Mouse (Mus musculus) midbrain, postnatal 0 days (tissue): Measurements from ENCODE around the gene Rcan2. TPM values are rescaled to one million over a fixed set of nuclear protein-coding genes. Genes with fewer than 3 reads are reported as not detected.

Experiments used
- ATAC-seq: fragments of 200-750 bp; cut with Nextera tagmentation; 2 replicates; pipeline ENCODE4 v1.8.0; 2017; ENCODE audit warnings: moderate number of reproducible peaks, mild to moderate bottlenecking, moderate TSS enrichment, moderate library complexity; ENCODE audit not compliant: low FRiP score
- DNase-seq: peaks from one replicate; pipeline ENCODE4 v3.0.0-alpha.2; 2015; ENCODE audit warnings: low spot score
- H3K27ac ChIP-seq: fragments of 300-500 bp; sonication (generic); 2 replicates; pipeline ENCODE4 v1.5.1; 2014; ENCODE audit warnings: low read depth, mild to moderate bottlenecking, low read length, mixed read lengths
- H3K27me3 ChIP-seq: fragments of 300-500 bp; sonication (generic); 2 replicates; pipeline ENCODE4 v1.6.1; 2014; ENCODE audit warnings: low read length, control low read depth, mixed read lengths; ENCODE audit not compliant: insufficient read depth
- H3K36me3 ChIP-seq: fragments of 300-500 bp; sonication (generic); 2 replicates; pipeline ENCODE4 v1.6.1; 2014; ENCODE audit warnings: low read length, control low read depth, mixed read lengths; ENCODE audit not compliant: insufficient read depth
- H3K4me1 ChIP-seq: fragments of 300-500 bp; sonication (generic); 2 replicates; pipeline ENCODE4 v1.6.1; 2014; ENCODE audit warnings: mild to moderate bottlenecking, control low read depth, antibody characterized with exemption, low read length, mixed read lengths; ENCODE audit not compliant: insufficient read depth
- H3K4me2 ChIP-seq: fragments of 300-500 bp; sonication (generic); 2 replicates; pipeline ENCODE4 v1.6.1; 2014; ENCODE audit warnings: low read depth, mild to moderate bottlenecking, low read length, mixed read lengths; ENCODE audit not compliant: poor library complexity, severe bottlenecking
- H3K4me3 ChIP-seq: fragments of 300-500 bp; sonication (generic); 2 replicates; pipeline ENCODE4 v1.5.1; 2014; ENCODE audit warnings: low read depth, mild to moderate bottlenecking, low read length, moderate library complexity
- H3K9ac ChIP-seq: fragments of 300-500 bp; sonication (generic); replicated peaks from 2 replicates; pipeline ENCODE4 v1.6.1; 2014; ENCODE audit warnings: mild to moderate bottlenecking, low read length, moderate library complexity, mixed read lengths; ENCODE audit not compliant: poor library complexity, severe bottlenecking
- H3K9me3 ChIP-seq: fragments of 300-500 bp; sonication (generic); 2 replicates; pipeline ENCODE4 v1.6.1; 2016; ENCODE audit warnings: low read length, control low read depth
- CTCF ChIP-seq: IDR thresholded peaks from 2 replicates; pipeline ENCODE4 v1.5.1; 2016; ENCODE audit warnings: antibody characterized with exemption, mild to moderate bottlenecking
- WGBS: fragments of 180-500 bp; shearing (Covaris S2); extraction: QIAGEN DNeasy Blood & Tissue Kit; methylation state at CpG from one replicate; pipeline ENCODE4 v1.1.7; 2014; 5-methylcytosine and 5-hydroxymethylcytosine counted together
- polyA plus RNA-seq: library from polyadenylated mRNA; unstranded; fragments of >200 nt; fragmentation: Nextera tagmentation; extraction: Ambion mirVana; gene quantifications from 2 replicates; pipeline ENCODE4 v1.2.1, GENCODE M21; 2015
- total RNA-seq: library from RNA; depleted of rRNA; stranded (reverse); fragments of >200 nt; gene quantifications from 2 replicates; pipeline ENCODE4 v1.2.3, GENCODE M21; 2014

The Rcan2 gene
- total and polyA plus RNA-seq, 2 experiments from 2014 or later = 96.7 to 136 TPM

GRCm38 (mm10) chr17:43903807-43904771 lies 102.9 kb downstream of the Rcan2 start:
- Histone ChIP-seq H3K9ac (no peak overlapping the region), H3K27ac (no peak overlapping the region), H3K4me3 (no peak overlapping the region), H3K27me3 (no peaks in the 10 kb centered on the region), H3K4me1 (no peaks in the 10 kb centered on the region; the same call in 1 of the 2 replicates), H3K9me3 (no peaks in the 10 kb centered on the region), H3K4me2 (no peak overlapping the region), H3K36me3 (no peaks in the 10 kb centered on the region)
- WGBS = 65% methylated on average over 9 of the region's 9 CpGs
- ATAC-seq (no peak), DNase-seq (peak; percentile 38)
- no peak for TF ChIP-seq CTCF

- ATAC-seq (no peak), DNase-seq (no peak)
- no peak overlapping the region for H3K4me2 ChIP-seq
- no peak overlapping the region for H3K27ac ChIP-seq
- WGBS = 88% methylated on average over 7 of the region's 7 CpGs
- H3K36me3 ChIP-seq = no peaks in the 10 kb centered on the region
- no peaks in the 10 kb centered on the region for H3K27me3 ChIP-seq
- TF ChIP-seq CTCF = no peak
- H3K9me3 ChIP-seq = no peaks in the 10 kb centered on the region
- no peak overlapping the region for H3K4me3 ChIP-seq
- H3K9ac ChIP-seq = no peak overlapping the region
- H3K4me1 ChIP-seq = no peaks in the 10 kb centered on the region; the same call in 1 of the 2 replicates
Observed at GRCm38 (mm10) chr17:43904896-43905295, 103.7 kb downstream of the Rcan2 start.

DNA sequence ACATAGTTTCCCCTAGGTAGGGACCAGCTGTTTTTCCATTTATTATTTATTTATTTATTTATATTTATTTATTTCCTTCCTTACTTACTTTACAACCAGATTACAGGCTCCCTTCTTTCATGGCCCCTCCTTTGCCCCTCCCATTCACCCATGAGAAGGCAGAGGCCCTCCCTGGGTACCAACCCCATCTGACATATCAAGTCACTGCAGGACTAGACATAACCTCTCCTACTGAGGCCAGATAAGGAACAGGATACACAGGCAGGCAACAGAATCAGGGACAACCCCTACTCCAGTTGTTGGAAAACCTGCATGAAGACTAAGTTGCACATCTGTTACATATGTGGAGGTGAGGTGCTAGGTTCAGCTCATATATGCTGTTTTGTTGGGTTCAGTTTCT lies 105.6 kb downstream of the Rcan2 start:
- H3K27me3 ChIP-seq = no peaks in the 10 kb centered on the region
- no peak for TF ChIP-seq CTCF
- H3K4me2 ChIP-seq = no peak overlapping the region
- no peaks in the 10 kb centered on the region; the same call in 1 of the 2 replicates for H3K4me1 ChIP-seq
- no peak overlapping the region for H3K4me3 ChIP-seq
- ATAC-seq (no peak), DNase-seq (no peak)
- no peaks in the 10 kb centered on the region for H3K9me3 ChIP-seq
- no peak overlapping the region for H3K27ac ChIP-seq
- H3K9ac ChIP-seq = no peak overlapping the region
- H3K36me3 ChIP-seq = no peaks in the 10 kb centered on the region

- no peak for ATAC-seq
- no peak for DNase-seq
- Histone ChIP-seq H3K27me3 (no peaks in the 10 kb centered on the region), H3K36me3 (no peaks in the 10 kb centered on the region), H3K4me2 (no peak overlapping the region), H3K9ac (no peak overlapping the region), H3K9me3 (no peaks in the 10 kb centered on the region), H3K27ac (peak overlapping the region; percentile 47), H3K4me1 (0 out of 2 replicates have a peak, but pooled peaks cover 6% of the 10 kb centered on the region), H3K4me3 (no peak overlapping the region)
- TF ChIP-seq CTCF = no peak
- 59% methylated on average over 8 of the region's 8 CpGs for whole genome bisulfite sequencing
Observed at GRCm38 (mm10) chr17:43916128-43916527, 115.0 kb downstream of the Rcan2 start.

DNA sequence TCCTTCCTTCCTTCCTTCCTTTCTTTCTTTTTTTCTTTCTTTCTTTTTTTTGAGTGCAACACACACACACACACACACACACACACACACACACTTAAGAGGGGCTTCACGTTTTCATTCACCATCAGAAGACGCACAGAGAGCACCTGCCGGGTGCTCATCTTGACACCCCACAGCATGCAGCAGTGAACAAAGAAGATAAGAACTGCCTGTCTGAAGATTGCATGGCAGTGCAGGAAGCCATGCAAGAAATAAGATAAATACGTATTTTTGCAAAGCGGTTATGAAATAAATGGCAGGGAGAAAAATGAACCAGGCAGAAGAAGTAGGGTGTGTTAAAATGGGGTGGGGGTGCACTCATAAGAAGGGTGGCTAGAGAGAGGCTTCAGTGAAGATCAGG lies 116.0 kb downstream of the Rcan2 start:
- no peak overlapping the region for H3K9ac ChIP-seq
- WGBS = 59% methylated on average over 5 of the region's 5 CpGs
- H3K9me3 ChIP-seq = no peaks in the 10 kb centered on the region
- no peaks in the 10 kb centered on the region for H3K27me3 ChIP-seq
- no peak overlapping the region for H3K4me3 ChIP-seq
- ATAC-seq = no peak
- no peak for TF ChIP-seq CTCF
- no peak overlapping the region for H3K4me2 ChIP-seq
- no peaks in the 10 kb centered on the region for H3K36me3 ChIP-seq
- no peak for DNase-seq
- H3K4me1 ChIP-seq = 0 out of 2 replicates have a peak, but pooled peaks cover 6% of the 10 kb centered on the region
- no peak overlapping the region for H3K27ac ChIP-seq

- DNase-seq (no peak), ATAC-seq (no peak)
- WGBS = 92% methylated on average over 4 of the region's 4 CpGs
- no peaks in the 10 kb centered on the region for H3K36me3 ChIP-seq
- H3K9ac ChIP-seq = no peak overlapping the region
- no peak for TF ChIP-seq CTCF
- H3K27ac ChIP-seq = no peak overlapping the region
- H3K27me3 ChIP-seq = no peaks in the 10 kb centered on the region
- no peaks in the 10 kb centered on the region for H3K4me1 ChIP-seq
- no peak overlapping the region for H3K4me3 ChIP-seq
- no peak overlapping the region for H3K4me2 ChIP-seq
- H3K9me3 ChIP-seq = no peaks in the 10 kb centered on the region
Observed at GRCm38 (mm10) chr17:43929856-43930255, 128.7 kb downstream of the Rcan2 start.
